Mouse (Mus musculus): ENCODE results near the gene Pigq. TPM values are rescaled to one million over a fixed set of nuclear protein-coding genes. Genes with fewer than 3 reads are reported as not detected.

Pigq gene
- total and polyA plus RNA-seq, 3 experiments: 18.5 to 97.2 (median 28.1) TPM

GRCm38 (mm10) chr17:25985306-25986294 lies 40.9 kb upstream of the Pigq start, which contains the start of gene Capn15 (continued):
- no peak for TF ChIP-seq ZNF384 (IDR thresholded peaks at IDR 0.05; ENCODE audit: low read depth, low read length)

- Histone ChIP-seq H3K79me2 (replicated peaks; ENCODE audit: control insufficient read depth, extremely low read depth, insufficient read depth, poor library complexity, severe bottlenecking) (peaks cover 4% of the 10 kb centered on the region), H3K9ac (ENCODE audit: insufficient read depth, low read depth) (peak overlapping the region; percentile 89), H3K4me2 (ENCODE audit: insufficient read depth, low read depth, poor library complexity, severe bottlenecking) (peak overlapping the region; percentile 80), H3K36me3 (replicated peaks in 1 of 2; ENCODE audit: control insufficient read depth in 1 of 2, insufficient read depth in 1 of 2, low read length in 1 of 2) (peaks cover 3 to 40% of the 10 kb centered on the region in 2 experiments), H3K27me3 (replicated peaks) (no peaks in the 10 kb centered on the region), H3K4me3 (replicated peaks in 1 of 3; ENCODE audit: low read depth in 2 of 3, low read length in 2 of 3, poor library complexity in 1 of 3) (peak overlapping the region; percentile 56 to 98 (median 59)), H3K27ac (ENCODE audit: insufficient read depth, low read depth) (0 out of 2 replicates have a peak overlapping the region, but pooled peaks have one; percentile 3), H3K4me1 (ENCODE audit: control insufficient read depth in 1 of 2, insufficient read depth in 2 of 2) (peaks cover 11 to 46% of the 10 kb centered on the region in 2 experiments; a peak in 3 of 4 replicates), H3K9me3 (replicated peaks; ENCODE audit: low read length) (no peaks in the 10 kb centered on the region)
- DNase-seq (ENCODE audit: extremely low read depth): no peak
- in situ Hi-C loops (cut with MboI; ENCODE audit: low pct_ligation_motif_present, low pct_unique_long_range_greater_than_20kb, low sequenced_read_pairs) (no loop called here), dilution Hi-C loops (cut with MboI; ENCODE audit: extremely low pct_ligation_motif_present, extremely low pct_unique_long_range_greater_than_20kb, low sequenced_read_pairs) (no loop called here)
- TF ChIP-seq SIN3A (IDR thresholded peaks at IDR 0.05; ENCODE audit: low read length): peak; percentile 59; the same call in 1 of the 2 replicates
- no peak for TF ChIP-seq USF2 (conservative IDR thresholded peaks at IDR 0.05; ENCODE audit: low read depth, low read length)
- 0 out of 2 replicates have a peak, but pooled peaks have one; percentile 37 for TF ChIP-seq MAZ (IDR thresholded peaks at IDR 0.05; ENCODE audit: low read depth, low read length)
These were observed 40.0 kb upstream of the Pigq start for GRCm38 (mm10) chr17:25984556-25985305.

GRCm38 (mm10) chr17:25984066-25984465 lies 39.3 kb upstream of the Pigq start:
- Histone ChIP-seq H3K4me1 (ENCODE audit: control insufficient read depth in 1 of 2, insufficient read depth in 2 of 2) (peaks cover 11 to 53% of the 10 kb centered on the region in 2 experiments; a peak in 3 of 4 replicates), H3K4me3 (replicated peaks in 1 of 3; ENCODE audit: low read depth in 2 of 3, low read length in 2 of 3, poor library complexity in 1 of 3) (no peak overlapping the region), H3K36me3 (replicated peaks in 1 of 2; ENCODE audit: control insufficient read depth in 1 of 2, insufficient read depth in 1 of 2, low read length in 1 of 2) (peaks cover 0 to 38% of the 10 kb centered on the region in 2 experiments), H3K79me2 (replicated peaks; ENCODE audit: control insufficient read depth, extremely low read depth, insufficient read depth, poor library complexity, severe bottlenecking) (peaks cover 4% of the 10 kb centered on the region), H3K27me3 (replicated peaks) (no peaks in the 10 kb centered on the region), H3K9ac (ENCODE audit: insufficient read depth, low read depth) (no peak overlapping the region), H3K9me3 (replicated peaks; ENCODE audit: low read length) (no peaks in the 10 kb centered on the region), H3K4me2 (ENCODE audit: insufficient read depth, low read depth, poor library complexity, severe bottlenecking) (peak overlapping the region; percentile 80; the same call in 1 of the 2 replicates), H3K27ac (ENCODE audit: insufficient read depth, low read depth) (no peak overlapping the region)
- no peak for TF ChIP-seq E2F4 (IDR thresholded peaks at IDR 0.05; ENCODE audit: insufficient replicate concordance, low read depth, low read length)
- no peak for TF ChIP-seq MXI1 (IDR thresholded peaks at IDR 0.05; ENCODE audit: low read depth, low read length)
- TF ChIP-seq BHLHE40 (IDR thresholded peaks at IDR 0.05; ENCODE audit: low read depth, low read length): no peak
- no peak for TF ChIP-seq HCFC1 (IDR thresholded peaks at IDR 0.05; ENCODE audit: low read depth, low read length)
- no peak for TF ChIP-seq JUN (IDR thresholded peaks at IDR 0.05; ENCODE audit: insufficient read depth, low read depth, low read length)
- no peak for TF ChIP-seq MAX (IDR thresholded peaks at IDR 0.05; ENCODE audit: low read length)
- TF ChIP-seq ZKSCAN1 (IDR thresholded peaks at IDR 0.05; ENCODE audit: borderline replicate concordance, low read depth, low read length): no peak
- TF ChIP-seq EP300 (IDR thresholded peaks at IDR 0.05; ENCODE audit: low read length): no peak
- TF ChIP-seq ZC3H11A (IDR thresholded peaks at IDR 0.05; ENCODE audit: low read depth, low read length): no peak
- no peak for TF ChIP-seq NRF1 (IDR thresholded peaks at IDR 0.05; ENCODE audit: low read depth, low read length)
- no peak for TF ChIP-seq JUND (conservative IDR thresholded peaks at IDR 0.05; ENCODE audit: low read depth, low read length)
- TF ChIP-seq CHD2 (IDR thresholded peaks at IDR 0.05; ENCODE audit: low read length): no peak
- TF ChIP-seq MAZ (IDR thresholded peaks at IDR 0.05; ENCODE audit: low read depth, low read length): no peak
- TF ChIP-seq TBP (conservative IDR thresholded peaks at IDR 0.05; ENCODE audit: low read depth, low read length): no peak
- no peak for TF ChIP-seq SMC3 (IDR thresholded peaks at IDR 0.05; ENCODE audit: low read depth, low read length)
- no peak for TF ChIP-seq ELF1 (IDR thresholded peaks at IDR 0.05; ENCODE audit: low read depth, low read length)
- TF ChIP-seq PAX5 (IDR thresholded peaks at IDR 0.05; ENCODE audit: low read length): no peak
- no peak for TF ChIP-seq POLR2AphosphoS2 (IDR thresholded peaks at IDR 0.05; ENCODE audit: low read depth, low read length)
- no peak for DNase-seq (ENCODE audit: extremely low read depth)
- dilution Hi-C loops (cut with MboI; ENCODE audit: extremely low pct_ligation_motif_present, extremely low pct_unique_long_range_greater_than_20kb, low sequenced_read_pairs) (no loop called here), in situ Hi-C loops (cut with MboI; ENCODE audit: low pct_ligation_motif_present, low pct_unique_long_range_greater_than_20kb, low sequenced_read_pairs) (no loop called here)
